Mouse (Mus musculus) liver, embryonic 12.5 days (tissue): ENCODE measurements around the gene Kank3. TPM values are rescaled to one million over a fixed set of nuclear protein-coding genes. Genes with fewer than 3 reads are reported as not detected.
"Not testable (repeated sequence)": the region's sequence is repeated elsewhere in the genome, so short reads cannot be mapped to it uniquely, and the experiment has no call there.

Source experiments
- ATAC-seq: fragments of 200-750 bp; cut with Nextera tagmentation; 2 replicates; pipeline ENCODE4 v1.8.0; 2017; ENCODE audit warnings: moderate number of reproducible peaks, mild to moderate bottlenecking, moderate library complexity
- H3K27ac ChIP-seq: fragments of 300-500 bp; sonication (generic); 2 replicates; pipeline ENCODE4 v1.5.1; 2016; ENCODE audit warnings: mild to moderate bottlenecking
- H3K27me3 ChIP-seq: fragments of 300-500 bp; sonication (generic); replicated peaks from 2 replicates; pipeline ENCODE4 v1.6.1; 2016; ENCODE audit warnings: mild to moderate bottlenecking, moderate library complexity
- H3K36me3 ChIP-seq: fragments of 300-500 bp; sonication (generic); 2 replicates; pipeline ENCODE4 v1.6.1; 2016; ENCODE audit warnings: mild to moderate bottlenecking, moderate library complexity
- H3K4me1 ChIP-seq: fragments of 300-500 bp; sonication (generic); 2 replicates; pipeline ENCODE4 v1.6.1; 2016
- H3K4me2 ChIP-seq: fragments of 300-500 bp; sonication (generic); 2 replicates; pipeline ENCODE4 v1.6.1; 2016; ENCODE audit warnings: mild to moderate bottlenecking, moderate library complexity
- H3K4me3 ChIP-seq: fragments of 300-500 bp; sonication (generic); 2 replicates; pipeline ENCODE4 v1.5.1; 2016; ENCODE audit warnings: mild to moderate bottlenecking, moderate library complexity
- H3K9ac ChIP-seq: fragments of 300-500 bp; sonication (generic); 2 replicates; pipeline ENCODE4 v1.6.1; 2016; ENCODE audit warnings: mild to moderate bottlenecking, moderate library complexity
- H3K9me3 ChIP-seq: fragments of 300-500 bp; sonication (generic); replicated peaks from 2 replicates; pipeline ENCODE4 v1.6.1; 2016; ENCODE audit warnings: mild to moderate bottlenecking, moderate library complexity
- WGBS: fragments of 180-500 bp; shearing (Covaris S2); methylation state at CpG from one replicate; pipeline ENCODE4 v1.1.7; 2016; ENCODE audit not compliant: insufficient replicate concordance; 5-methylcytosine and 5-hydroxymethylcytosine counted together
- polyA plus RNA-seq: library from polyadenylated mRNA; unstranded; fragments of >200 nt; fragmentation: Nextera tagmentation; extraction: Ambion mirVana; gene quantifications from 2 replicates; pipeline ENCODE4 v1.2.1, GENCODE M21; 2016

Gene Kank3
- polyA plus RNA-seq, 1 experiment from 2014 or later: 13.2 TPM

GRCm38 (mm10) chr17:33824997-33825330 lies 14.6 kb downstream of the Kank3 start:
- WGBS: 2% methylated on average over 6 of the region's 6 CpGs
- H3K9me3 ChIP-seq: not testable (repeated sequence)

GRCm38 (mm10) chr17:33825462-33825861 lies 15.1 kb downstream of the Kank3 start:
- peak overlapping the region; percentile 82 for H3K4me3 ChIP-seq
- H3K9me3 ChIP-seq: no peaks in the 10 kb centered on the region
- H3K4me2 ChIP-seq: peak overlapping the region; percentile 76
- WGBS: 73% methylated on average over 8 of the region's 8 CpGs
- no peaks in the 10 kb centered on the region for H3K27me3 ChIP-seq
- peaks cover 62% of the 10 kb centered on the region for H3K36me3 ChIP-seq
- no peak overlapping the region for H3K27ac ChIP-seq
- peak overlapping the region; percentile 85 for H3K9ac ChIP-seq
- no peak for ATAC-seq
- peaks cover 48% of the 10 kb centered on the region for H3K4me1 ChIP-seq

More at GRCm38 (mm10) chr17:33824997-33825330, 14.6 kb downstream of the Kank3 start:
- peaks cover 62% of the 10 kb centered on the region for H3K36me3 ChIP-seq
- peaks cover 48% of the 10 kb centered on the region for H3K4me1 ChIP-seq
- H3K27ac ChIP-seq: peak overlapping the region; percentile 79
- H3K4me2 ChIP-seq: peak overlapping the region; percentile 76
- not testable (repeated sequence) for ATAC-seq, H3K27me3 ChIP-seq
- peak overlapping the region; percentile 82 for H3K4me3 ChIP-seq
- peak overlapping the region; percentile 85 for H3K9ac ChIP-seq

DNA sequence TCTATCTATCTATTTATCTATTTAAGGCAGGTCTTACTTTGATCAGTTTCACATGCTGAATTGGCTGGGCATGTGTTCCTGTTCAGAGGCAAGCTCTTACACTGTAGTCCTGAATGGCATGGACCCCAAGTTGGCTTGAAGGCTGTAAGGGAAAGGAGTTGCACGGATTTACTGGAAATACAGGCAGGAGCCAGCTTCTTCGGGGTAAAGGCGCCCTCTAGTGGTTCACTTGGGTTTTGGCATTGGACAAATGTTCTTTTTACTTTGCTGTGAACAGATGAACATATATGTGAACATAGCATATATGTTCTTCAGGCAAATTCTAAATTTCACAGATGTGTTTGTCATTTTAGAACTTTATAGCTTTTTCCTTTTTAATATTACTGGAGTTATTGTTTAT lies 16.5 kb downstream of the Kank3 start:
- no peaks in the 10 kb centered on the region for H3K27me3 ChIP-seq
- no peak overlapping the region for H3K4me2 ChIP-seq
- peaks cover 62% of the 10 kb centered on the region for H3K36me3 ChIP-seq
- peaks cover 39% of the 10 kb centered on the region for H3K4me1 ChIP-seq
- H3K4me3 ChIP-seq: no peak overlapping the region
- no peak for ATAC-seq
- no peaks in the 10 kb centered on the region for H3K9me3 ChIP-seq
- WGBS: under 1% methylated on average over 3 of the region's 3 CpGs
- no peak overlapping the region for H3K27ac ChIP-seq
- no peak overlapping the region for H3K9ac ChIP-seq

DNA sequence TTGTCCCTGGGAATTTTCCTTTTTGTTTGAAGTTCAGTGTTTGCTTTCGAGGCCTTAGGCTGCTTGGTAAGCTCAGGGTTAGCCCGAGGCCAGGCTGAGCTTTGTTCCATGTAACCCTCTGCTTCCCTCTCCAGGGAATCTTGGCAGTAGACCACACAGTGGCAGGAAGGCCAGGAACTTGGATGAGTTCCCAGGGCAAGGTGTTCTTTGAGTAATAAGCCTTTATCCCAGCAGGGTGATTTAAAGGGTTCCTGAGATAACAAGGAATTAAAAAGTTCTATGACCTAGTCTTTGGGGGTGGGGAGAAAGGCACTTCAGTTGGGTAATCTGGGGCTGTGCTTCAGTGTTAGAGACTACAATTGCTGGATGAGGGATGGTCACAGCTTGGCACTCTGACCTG lies 18.6 kb downstream of the Kank3 start:
- H3K4me3 ChIP-seq: no peak overlapping the region
- H3K9ac ChIP-seq: no peak overlapping the region
- H3K27me3 ChIP-seq: no peaks in the 10 kb centered on the region
- H3K4me2 ChIP-seq: no peak overlapping the region
- no peak for ATAC-seq
- H3K4me1 ChIP-seq: peaks cover 18% of the 10 kb centered on the region
- H3K36me3 ChIP-seq: peaks cover 64% of the 10 kb centered on the region
- H3K9me3 ChIP-seq: no peaks in the 10 kb centered on the region
- 68% methylated on average over 2 of the region's 2 CpGs for WGBS
- peak overlapping the region; percentile 57; the same call in 1 of the 2 replicates for H3K27ac ChIP-seq

- no peak for ATAC-seq
- Histone ChIP-seq H3K36me3 (peaks cover 71% of the 10 kb centered on the region), H3K4me3 (no peak overlapping the region), H3K9ac (no peak overlapping the region), H3K4me2 (no peak overlapping the region), H3K27me3 (no peaks in the 10 kb centered on the region), H3K9me3 (no peaks in the 10 kb centered on the region), H3K27ac (0 out of 2 replicates have a peak overlapping the region, but pooled peaks have one; percentile 57), H3K4me1 (peaks cover 18% of the 10 kb centered on the region)
- WGBS: 83% methylated on average over 10 of the region's 10 CpGs
These were observed 19.2 kb downstream of the Kank3 start for GRCm38 (mm10) chr17:33829561-33829960.

GRCm38 (mm10) chr17:33842966-33843795 lies 32.9 kb downstream of the Kank3 start, which contains the start of gene Cd320:
Cd320 (plus strand) TSS chr17:33843091.
- Histone ChIP-seq H3K4me1 (peaks cover 37% of the 10 kb centered on the region), H3K4me3 (peak within 1 kb of the TSS; percentile 74), H3K9me3 (no peaks in the 10 kb centered on the region), H3K27me3 (no peaks in the 10 kb centered on the region), H3K9ac (peak within 1 kb of the TSS; percentile 72), H3K36me3 (peaks cover 22% of the 10 kb centered on the region), H3K4me2 (peak within 1 kb of the TSS; percentile 87), H3K27ac (no peak within 1 kb of the TSS; the same call in 1 of the 2 replicates)
- ATAC-seq: peak; percentile 88
- under 1% methylated on average over 45 of the region's 45 CpGs for WGBS

DNA sequence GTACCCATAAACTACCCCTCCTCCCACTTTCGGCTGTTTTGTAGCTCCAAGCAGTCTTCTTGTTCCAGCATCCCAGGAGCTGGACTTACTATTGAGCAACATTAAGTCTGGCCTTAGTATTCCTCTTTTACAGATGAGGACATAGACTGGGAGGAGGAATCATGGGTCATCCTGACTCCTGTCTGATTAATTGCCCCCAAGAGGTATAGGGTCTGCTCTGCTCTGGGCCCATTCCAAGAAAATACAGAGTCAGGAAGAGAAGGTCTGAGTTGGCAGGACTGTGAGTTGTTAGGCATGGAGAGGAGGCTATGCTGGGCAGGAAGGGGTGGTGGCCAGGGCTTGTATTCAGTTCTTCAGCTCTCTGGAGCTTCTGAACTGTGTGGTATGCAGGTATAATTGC lies 33.9 kb downstream of the Kank3 start:
- Histone ChIP-seq H3K9ac (no peak overlapping the region), H3K36me3 (peaks cover 16% of the 10 kb centered on the region), H3K27ac (no peak overlapping the region), H3K4me2 (peak overlapping the region; percentile 87), H3K9me3 (no peaks in the 10 kb centered on the region), H3K4me1 (peaks cover 37% of the 10 kb centered on the region), H3K4me3 (no peak overlapping the region), H3K27me3 (no peaks in the 10 kb centered on the region)
- ATAC-seq: no peak
- WGBS: 65% methylated on average over 1 of the region's 1 CpGs

- H3K27ac ChIP-seq: no peak overlapping the region
- H3K27me3 ChIP-seq: no peaks in the 10 kb centered on the region
- H3K9me3 ChIP-seq: no peaks in the 10 kb centered on the region
- no peak overlapping the region for H3K9ac ChIP-seq
- WGBS: 60% methylated on average over 8 of the region's 8 CpGs
- H3K4me2 ChIP-seq: no peak overlapping the region
- H3K36me3 ChIP-seq: peaks cover 18% of the 10 kb centered on the region
- H3K4me3 ChIP-seq: no peak overlapping the region
- no peak for ATAC-seq
- H3K4me1 ChIP-seq: peaks cover 26% of the 10 kb centered on the region
These were observed 37.8 kb downstream of the Kank3 start for GRCm38 (mm10) chr17:33848139-33848538.

- WGBS: 33% methylated on average over 1 of the region's 1 CpGs
- Histone ChIP-seq H3K9ac (no peak overlapping the region), H3K4me3 (no peak overlapping the region), H3K4me1 (0 out of 2 replicates have a peak, but pooled peaks cover 2% of the 10 kb centered on the region), H3K36me3 (peaks cover 18% of the 10 kb centered on the region), H3K4me2 (no peak overlapping the region), H3K27me3 (no peaks in the 10 kb centered on the region), H3K27ac (no peak overlapping the region), H3K9me3 (no peaks in the 10 kb centered on the region)
- ATAC-seq: peak; percentile 58
These were observed 41.0 kb downstream of the Kank3 start for GRCm38 (mm10) chr17:33851331-33851730.

DNA sequence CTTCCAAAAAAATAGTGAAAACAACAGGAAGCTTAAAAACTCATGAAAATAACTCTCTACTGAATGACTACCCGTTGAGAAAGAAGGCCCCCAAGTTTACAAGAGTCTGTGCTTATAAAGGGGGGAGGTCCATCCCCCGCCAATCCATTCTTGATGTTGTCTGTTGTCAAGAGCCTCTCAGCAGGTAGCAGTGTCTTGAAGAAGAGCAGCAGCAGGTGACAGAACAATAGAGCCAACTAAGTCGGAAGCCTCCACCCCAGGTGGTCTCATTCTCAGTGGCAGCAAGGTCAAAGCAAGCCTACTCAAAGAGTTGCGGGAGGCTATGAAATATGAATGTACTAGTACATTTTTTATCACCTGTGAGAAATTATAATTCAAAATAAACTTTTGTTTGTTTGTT lies 47.5 kb downstream of the Kank3 start:
- WGBS: 73% methylated on average over 4 of the region's 4 CpGs
- ATAC-seq: no peak
- H3K27me3 ChIP-seq: no peaks in the 10 kb centered on the region
- H3K9me3 ChIP-seq: peaks cover 6% of the 10 kb centered on the region; the same call in 1 of the 2 replicates
- no peak overlapping the region for H3K9ac ChIP-seq
- H3K36me3 ChIP-seq: no peaks in the 10 kb centered on the region
- no peak overlapping the region for H3K4me3 ChIP-seq
- H3K27ac ChIP-seq: no peak overlapping the region
- H3K4me1 ChIP-seq: no peaks in the 10 kb centered on the region
- no peak overlapping the region for H3K4me2 ChIP-seq

GRCm38 (mm10) chr17:33865330-33866030 lies 55.2 kb downstream of the Kank3 start:
- peak overlapping the region; percentile 47 for H3K4me2 ChIP-seq
- peak; percentile 40; the same call in 1 of the 2 replicates for ATAC-seq
- no peaks in the 10 kb centered on the region for H3K36me3 ChIP-seq
- 0 out of 2 replicates have a peak overlapping the region, but pooled peaks have one; percentile 2 for H3K4me3 ChIP-seq
- no peak overlapping the region for H3K9ac ChIP-seq
- H3K4me1 ChIP-seq: peaks cover 9% of the 10 kb centered on the region
- no peaks in the 10 kb centered on the region for H3K27me3 ChIP-seq
- 13% methylated on average over 9 of the region's 9 CpGs for whole genome bisulfite sequencing
- no peak overlapping the region for H3K27ac ChIP-seq
- H3K9me3 ChIP-seq: no peaks in the 10 kb centered on the region
